Mouse (Mus musculus) kidney, adult 9 months (tissue): ENCODE results near the gene Pdzrn3.
A peak's percentile ranks its signal among the peaks of the same experiment; 100 is the strongest.

ENCODE experiments used
- DNase-seq: peaks from one replicate; pipeline ENCODE4 v3.0.0; 2022

The Pdzrn3 gene

GRCm38 (mm10) chr6:101327196-101327595 is 50.5 kb downstream of the Pdzrn3 start:
- peak; percentile 81 for DNase-seq

GRCm38 (mm10) chr6:101325842-101326639 is 51.7 kb downstream of the Pdzrn3 start:
- peak; percentile 86 for DNase-seq

GRCm38 (mm10) chr6:101322580-101322979 is 55.1 kb downstream of the Pdzrn3 start:
- no peak for DNase-seq

- no peak for DNase-seq
Measured at GRCm38 (mm10) chr6:101320386-101320785, 57.3 kb downstream of the Pdzrn3 start.

GRCm38 (mm10) chr6:101319374-101319967 is 58.2 kb downstream of the Pdzrn3 start:
- DNase-seq, result no peak

- DNase-seq, result no peak
Measured at GRCm38 (mm10) chr6:101318530-101318929, 59.2 kb downstream of the Pdzrn3 start.

GRCm38 (mm10) chr6:101311446-101311845 is 66.3 kb downstream of the Pdzrn3 start:
- no peak for DNase-seq

GRCm38 (mm10) chr6:101310491-101310890 is 67.2 kb downstream of the Pdzrn3 start:
- DNase-seq, result no peak

- no peak for DNase-seq
Measured at GRCm38 (mm10) chr6:101307964-101308531, 69.6 kb downstream of the Pdzrn3 start.

- DNase-seq, result no peak
Measured at GRCm38 (mm10) chr6:101306834-101307233, 70.9 kb downstream of the Pdzrn3 start.

GRCm38 (mm10) chr6:101305543-101305942 is 72.2 kb downstream of the Pdzrn3 start:
- no peak for DNase-seq

GRCm38 (mm10) chr6:101303959-101304738 is 73.5 kb downstream of the Pdzrn3 start:
- DNase-seq, result no peak

GRCm38 (mm10) chr6:101303501-101303900 is 74.2 kb downstream of the Pdzrn3 start:
- DNase-seq, result no peak

- DNase-seq, result no peak
Measured at GRCm38 (mm10) chr6:101301154-101301553, 76.5 kb downstream of the Pdzrn3 start.

GRCm38 (mm10) chr6:101299434-101299833 is 78.3 kb downstream of the Pdzrn3 start:
- DNase-seq, result no peak

- no peak for DNase-seq
Measured at GRCm38 (mm10) chr6:101297563-101298520, 79.9 kb downstream of the Pdzrn3 start.

- DNase-seq, result no peak
Measured at GRCm38 (mm10) chr6:101296997-101297396, 80.7 kb downstream of the Pdzrn3 start.

GRCm38 (mm10) chr6:101296280-101296679 is 81.4 kb downstream of the Pdzrn3 start:
- DNase-seq, result no peak

- peak; percentile 19 for DNase-seq
Measured at GRCm38 (mm10) chr6:101293036-101293572, 84.6 kb downstream of the Pdzrn3 start.

GRCm38 (mm10) chr6:101291944-101292343 is 85.8 kb downstream of the Pdzrn3 start:
- DNase-seq, result no peak

- DNase-seq, result no peak
Measured at GRCm38 (mm10) chr6:101290160-101290559, 87.5 kb downstream of the Pdzrn3 start.

- DNase-seq, result no peak
Measured at GRCm38 (mm10) chr6:101289428-101289827, 88.3 kb downstream of the Pdzrn3 start.
